Mouse (Mus musculus): Measurements from ENCODE around the gene Foxo6. TPM values are rescaled to one million over a fixed set of nuclear protein-coding genes. Genes with fewer than 3 reads are reported as not detected.

Gene Foxo6
- polyA plus RNA-seq, 1 experiment from 2014 or later, result 0.15 TPM

GRCm38 (mm10) chr4:120268214-120269061 lies 18.7 kb downstream of the Foxo6 start:
- Histone ChIP-seq H3K4me1 (peaks cover 61% of the 10 kb centered on the region), H3K27ac (replicated peaks) (no peak overlapping the region), H3K4me2 (replicated peaks) (peak overlapping the region; percentile 59), H3K9ac (replicated peaks) (peak overlapping the region; percentile 60), H3K4me3 (peak overlapping the region; percentile 43), H3K36me3 (no peaks in the 10 kb centered on the region), H3K27me3 (peaks cover 92% of the 10 kb centered on the region), H3K9me3 (no peaks in the 10 kb centered on the region)
- ATAC-seq (ENCODE audit: low FRiP score, low read depth), result peak; percentile 45
- WGBS, result 2% methylated on average over 76 of the region's 112 CpGs

- H3K4me1 ChIP-seq, result peaks cover 69% of the 10 kb centered on the region
- no peaks in the 10 kb centered on the region for H3K9me3 ChIP-seq
- peak overlapping the region; percentile 43 for H3K4me3 ChIP-seq
- peak overlapping the region; percentile 59 for H3K4me2 ChIP-seq (replicated peaks)
- H3K9ac ChIP-seq (replicated peaks), result peak overlapping the region; percentile 60; the same call in 1 of the 2 replicates
- 6% methylated on average over 24 of the region's 25 CpGs for WGBS
- peaks cover 89% of the 10 kb centered on the region for H3K27me3 ChIP-seq
- H3K27ac ChIP-seq (replicated peaks), result no peak overlapping the region
- 0 out of 2 replicates have a peak, but pooled peaks have one; percentile 7 for ATAC-seq (ENCODE audit: low FRiP score, low read depth)
- no peaks in the 10 kb centered on the region for H3K36me3 ChIP-seq
Observed at GRCm38 (mm10) chr4:120267683-120268082, 19.5 kb downstream of the Foxo6 start.

GRCm38 (mm10) chr4:120267136-120267535 lies 20.0 kb downstream of the Foxo6 start:
- no peak for ATAC-seq (ENCODE audit: low FRiP score, low read depth)
- peaks cover 70% of the 10 kb centered on the region for H3K4me1 ChIP-seq
- no peaks in the 10 kb centered on the region for H3K9me3 ChIP-seq
- WGBS, result 23% methylated on average over 24 of the region's 24 CpGs
- no peaks in the 10 kb centered on the region for H3K36me3 ChIP-seq
- H3K27ac ChIP-seq (replicated peaks), result no peak overlapping the region
- H3K9ac ChIP-seq (replicated peaks), result no peak overlapping the region
- H3K27me3 ChIP-seq, result peaks cover 89% of the 10 kb centered on the region
- H3K4me3 ChIP-seq, result no peak overlapping the region
- H3K4me2 ChIP-seq (replicated peaks), result peak overlapping the region; percentile 16; the same call in 1 of the 2 replicates

GRCm38 (mm10) chr4:120264105-120264504 lies 23.0 kb downstream of the Foxo6 start:
- Histone ChIP-seq H3K27ac (replicated peaks) (peak overlapping the region; percentile 46; the same call in 1 of the 2 replicates), H3K36me3 (no peaks in the 10 kb centered on the region), H3K4me2 (replicated peaks) (no peak overlapping the region), H3K4me1 (peaks cover 64% of the 10 kb centered on the region), H3K4me3 (no peak overlapping the region), H3K9ac (replicated peaks) (no peak overlapping the region), H3K27me3 (peaks cover 84% of the 10 kb centered on the region), H3K9me3 (no peaks in the 10 kb centered on the region)
- ATAC-seq (ENCODE audit: low FRiP score, low read depth), result no peak
- WGBS, result 66% methylated on average over 3 of the region's 3 CpGs

- H3K36me3 ChIP-seq, result no peaks in the 10 kb centered on the region
- WGBS, result 40% methylated on average over 1 of the region's 2 CpGs
- peak overlapping the region; percentile 25; the same call in 1 of the 2 replicates for H3K9ac ChIP-seq (replicated peaks)
- no peaks in the 10 kb centered on the region for H3K9me3 ChIP-seq
- ATAC-seq (ENCODE audit: low FRiP score, low read depth), result 0 out of 2 replicates have a peak, but pooled peaks have one; percentile 1
- H3K4me1 ChIP-seq, result peaks cover 53% of the 10 kb centered on the region
- H3K4me2 ChIP-seq (replicated peaks), result no peak overlapping the region
- peaks cover 79% of the 10 kb centered on the region for H3K27me3 ChIP-seq
- no peak overlapping the region for H3K27ac ChIP-seq (replicated peaks)
- no peak overlapping the region for H3K4me3 ChIP-seq
Observed at GRCm38 (mm10) chr4:120262726-120263125, 24.4 kb downstream of the Foxo6 start.

GRCm38 (mm10) chr4:120262206-120262605 lies 24.9 kb downstream of the Foxo6 start:
- Histone ChIP-seq H3K27me3 (peaks cover 78% of the 10 kb centered on the region), H3K4me1 (peaks cover 48% of the 10 kb centered on the region), H3K4me2 (replicated peaks) (no peak overlapping the region), H3K4me3 (no peak overlapping the region), H3K9ac (replicated peaks) (no peak overlapping the region; the same call in 1 of the 2 replicates), H3K27ac (replicated peaks) (no peak overlapping the region), H3K36me3 (no peaks in the 10 kb centered on the region), H3K9me3 (no peaks in the 10 kb centered on the region)
- peak; percentile 18; the same call in 1 of the 2 replicates for ATAC-seq (ENCODE audit: low FRiP score, low read depth)
- WGBS, result 30% methylated on average over 10 of the region's 10 CpGs

GRCm38 (mm10) chr4:120259356-120260181 lies 27.6 kb downstream of the Foxo6 start:
- Histone ChIP-seq H3K9ac (replicated peaks) (no peak overlapping the region), H3K4me3 (no peak overlapping the region), H3K27me3 (peaks cover 70% of the 10 kb centered on the region), H3K4me1 (peaks cover 61% of the 10 kb centered on the region), H3K27ac (replicated peaks) (no peak overlapping the region), H3K9me3 (no peaks in the 10 kb centered on the region), H3K4me2 (replicated peaks) (no peak overlapping the region), H3K36me3 (no peaks in the 10 kb centered on the region)
- ATAC-seq (ENCODE audit: low FRiP score, low read depth), result no peak
- WGBS, result 52% methylated on average over 21 of the region's 21 CpGs

- 6% methylated on average over 8 of the region's 8 CpGs for WGBS
- Histone ChIP-seq H3K27ac (replicated peaks) (peak overlapping the region; percentile 73), H3K4me3 (no peak overlapping the region), H3K9me3 (no peaks in the 10 kb centered on the region), H3K36me3 (no peaks in the 10 kb centered on the region), H3K27me3 (peaks cover 9% of the 10 kb centered on the region), H3K9ac (replicated peaks) (no peak overlapping the region), H3K4me2 (replicated peaks) (no peak overlapping the region), H3K4me1 (peaks cover 63% of the 10 kb centered on the region)
- ATAC-seq (ENCODE audit: low FRiP score, low read depth), result peak; percentile 11; the same call in 1 of the 2 replicates
Observed at GRCm38 (mm10) chr4:120248800-120249261, 38.3 kb downstream of the Foxo6 start.

- H3K9me3 ChIP-seq, result no peaks in the 10 kb centered on the region
- peaks cover 10% of the 10 kb centered on the region for H3K27me3 ChIP-seq
- H3K4me1 ChIP-seq, result peaks cover 62% of the 10 kb centered on the region
- H3K27ac ChIP-seq (replicated peaks), result peak overlapping the region; percentile 4; the same call in 1 of the 2 replicates
- no peak overlapping the region for H3K9ac ChIP-seq (replicated peaks)
- 61% methylated on average over 5 of the region's 5 CpGs for WGBS
- H3K4me2 ChIP-seq (replicated peaks), result no peak overlapping the region
- H3K36me3 ChIP-seq, result no peaks in the 10 kb centered on the region
- H3K4me3 ChIP-seq, result no peak overlapping the region
- no peak for ATAC-seq (ENCODE audit: low FRiP score, low read depth)
Observed at GRCm38 (mm10) chr4:120247412-120247811, 39.7 kb downstream of the Foxo6 start.

- 89% methylated on average over 6 of the region's 6 CpGs for WGBS
- H3K27ac ChIP-seq (replicated peaks), result no peak overlapping the region
- H3K36me3 ChIP-seq, result no peaks in the 10 kb centered on the region
- no peaks in the 10 kb centered on the region for H3K9me3 ChIP-seq
- H3K4me1 ChIP-seq, result peaks cover 62% of the 10 kb centered on the region
- peaks cover 21% of the 10 kb centered on the region for H3K27me3 ChIP-seq
- no peak overlapping the region for H3K4me2 ChIP-seq (replicated peaks)
- no peak overlapping the region for H3K9ac ChIP-seq (replicated peaks)
- H3K4me3 ChIP-seq, result no peak overlapping the region
- no peak for ATAC-seq (ENCODE audit: low FRiP score, low read depth)
Observed at GRCm38 (mm10) chr4:120246086-120246485, 41.1 kb downstream of the Foxo6 start.

GRCm38 (mm10) chr4:120242783-120243262 lies 44.3 kb downstream of the Foxo6 start:
- Histone ChIP-seq H3K9ac (replicated peaks) (no peak overlapping the region), H3K4me1 (peaks cover 45% of the 10 kb centered on the region), H3K4me2 (replicated peaks) (peak overlapping the region; percentile 50), H3K4me3 (peak overlapping the region; percentile 30), H3K9me3 (no peaks in the 10 kb centered on the region), H3K27ac (replicated peaks) (peak overlapping the region; percentile 67), H3K36me3 (no peaks in the 10 kb centered on the region), H3K27me3 (peaks cover 28% of the 10 kb centered on the region)
- WGBS, result 2% methylated on average over 10 of the region's 10 CpGs
- ATAC-seq (ENCODE audit: low FRiP score, low read depth), result peak; percentile 85
